Mouse (Mus musculus) thymus, adult 2 months (tissue): Measurements from ENCODE around the gene Sftpd. TPM values are rescaled to one million over a fixed set of nuclear protein-coding genes. Genes with fewer than 3 reads are reported as not detected.

ENCODE experiments used
- DNase-seq: peaks from one replicate; pipeline ENCODE4 v3.0.0; 2021
- H3K27ac ChIP-seq: fragments of 200-500 bp; 2 replicates; pipeline ENCODE4 v1.5.1; 2012; ENCODE audit warnings: low read length, control low read depth; ENCODE audit not compliant: control insufficient read depth, insufficient read depth
- H3K27me3 ChIP-seq: fragments of 200-500 bp; 2 replicates; pipeline ENCODE4 v1.6.1; 2012; ENCODE audit warnings: mild to moderate bottlenecking, low read length, moderate library complexity, mixed read lengths; ENCODE audit not compliant: control insufficient read depth, insufficient read depth
- H3K36me3 ChIP-seq: fragments of 200-500 bp; 2 replicates; pipeline ENCODE4 v1.6.1; 2012; ENCODE audit warnings: mild to moderate bottlenecking, low read length, moderate library complexity; ENCODE audit not compliant: control insufficient read depth, insufficient read depth
- H3K4me1 ChIP-seq: fragments of 200-500 bp; replicated peaks from 2 replicates; pipeline ENCODE4 v1.6.1; 2012; ENCODE audit warnings: low read length; ENCODE audit not compliant: control insufficient read depth, insufficient read depth
- H3K4me3 ChIP-seq: fragments of 200-500 bp; 2 replicates; pipeline ENCODE4 v1.5.1; 2012; ENCODE audit warnings: mild to moderate bottlenecking, low read length, control low read depth, moderate library complexity; ENCODE audit not compliant: control insufficient read depth, insufficient read depth
- CTCF ChIP-seq: fragments of 200-500 bp; IDR thresholded peaks from 2 replicates; pipeline ENCODE4 v1.5.1; 2012; ENCODE audit warnings: mild to moderate bottlenecking, control low read depth, low read length, moderate library complexity, borderline replicate concordance; ENCODE audit not compliant: control insufficient read depth, poor library complexity, insufficient read depth; ENCODE audit errors: extremely low read depth
- POLR2A ChIP-seq: fragments of 200-500 bp; IDR thresholded peaks from 2 replicates; pipeline ENCODE4 v1.6.1; 2012; ENCODE audit warnings: mild to moderate bottlenecking, low read length, control low read depth, moderate library complexity; ENCODE audit not compliant: control insufficient read depth, poor library complexity, insufficient read depth; ENCODE audit errors: extremely low read depth
- WGBS: fragments of 180-500 bp; shearing (Covaris S2); methylation state at CpG from one replicate; pipeline ENCODE4 v1.1.7; 2018; 5-methylcytosine and 5-hydroxymethylcytosine counted together
- polyA plus RNA-seq: library from polyadenylated mRNA; depleted of rRNA; stranded (reverse); fragments of >200 nt; gene quantifications from 2 replicates; pipeline ENCODE4 v1.2.3, GENCODE M21; 2012

Sftpd gene
- polyA plus RNA-seq, 1 experiment, result 0.71 TPM

DNA sequence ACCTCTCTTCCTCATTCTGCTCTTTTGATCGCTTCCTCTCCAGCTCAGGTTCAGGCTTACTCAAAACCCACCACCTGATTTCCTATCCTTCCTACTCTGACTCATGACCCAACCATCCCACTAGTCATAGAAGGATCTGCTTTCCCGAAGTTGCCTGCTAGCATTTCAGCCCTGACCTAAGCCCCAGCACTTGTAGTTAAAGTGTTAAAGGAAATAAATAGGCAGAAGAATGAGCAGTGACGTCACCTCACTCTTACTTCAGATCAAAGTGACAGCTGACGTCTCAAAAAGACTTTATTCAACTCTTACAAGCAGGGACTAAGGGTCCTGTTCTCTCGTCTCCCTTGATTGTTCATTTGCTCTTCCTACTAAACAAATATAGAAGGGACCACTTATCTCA lies 17.7 kb downstream of the Sftpd start:
- no peak overlapping the region for H3K27ac ChIP-seq
- no peaks in the 10 kb centered on the region for H3K36me3 ChIP-seq
- TF ChIP-seq CTCF (no peak), POLR2A (no peak)
- no peak for DNase-seq
- no peaks in the 10 kb centered on the region for H3K27me3 ChIP-seq
- no peak overlapping the region for H3K4me3 ChIP-seq
- WGBS, result 25% methylated on average over 5 of the region's 5 CpGs
- H3K4me1 ChIP-seq, result no peaks in the 10 kb centered on the region

DNA sequence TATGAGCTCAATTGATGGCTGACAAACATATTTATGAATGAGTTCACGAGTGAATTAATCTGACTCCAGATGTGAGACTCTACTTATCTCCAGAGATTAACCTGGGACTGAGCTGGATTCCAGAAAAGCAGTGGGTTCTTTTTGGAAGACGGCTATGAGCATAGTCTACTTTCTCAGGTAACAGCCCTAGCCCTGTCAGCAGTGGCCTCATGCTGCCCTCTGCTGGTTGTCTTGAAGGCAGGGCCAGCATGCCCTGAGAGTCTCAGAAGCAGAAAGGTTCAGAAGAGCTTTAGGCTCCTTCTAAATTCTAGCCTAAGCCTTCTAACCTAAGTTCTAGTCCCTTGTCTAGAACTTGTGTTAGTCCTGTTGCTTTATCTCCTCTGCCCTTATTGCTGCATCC lies 22.3 kb downstream of the Sftpd start:
- Histone ChIP-seq H3K27ac (no peak overlapping the region), H3K36me3 (no peaks in the 10 kb centered on the region), H3K4me3 (no peak overlapping the region), H3K27me3 (no peaks in the 10 kb centered on the region), H3K4me1 (no peaks in the 10 kb centered on the region)
- TF ChIP-seq CTCF, result no peak
- TF ChIP-seq POLR2A, result no peak
- no peak for DNase-seq
- WGBS, result 21% methylated on average over 2 of the region's 2 CpGs

DNA sequence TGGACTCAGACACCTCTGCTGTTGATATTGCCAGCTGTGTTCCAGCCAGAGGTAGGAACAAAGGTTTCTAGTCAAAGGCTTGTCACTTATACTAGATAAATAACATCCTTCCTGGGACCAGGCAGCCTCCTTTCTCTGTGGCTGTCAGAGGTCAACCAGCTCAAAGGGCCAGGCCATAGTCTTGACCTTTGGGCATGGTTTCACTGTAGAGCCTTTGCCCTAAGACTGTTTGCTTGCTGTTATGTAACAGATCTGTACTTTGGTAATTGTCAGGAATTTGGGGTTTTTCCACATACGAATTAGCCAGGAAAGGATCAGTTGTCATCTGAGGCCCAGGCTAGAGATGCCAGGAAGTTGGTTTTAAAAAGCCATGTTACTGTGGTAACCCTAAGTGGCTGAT lies 24.2 kb downstream of the Sftpd start:
- H3K27ac ChIP-seq, result no peak overlapping the region
- no peaks in the 10 kb centered on the region for H3K27me3 ChIP-seq
- H3K4me1 ChIP-seq, result no peaks in the 10 kb centered on the region
- WGBS, result 63% methylated on average over 1 of the region's 1 CpGs
- no peaks in the 10 kb centered on the region for H3K36me3 ChIP-seq
- H3K4me3 ChIP-seq, result no peak overlapping the region
- no peak for DNase-seq
- no peak for TF ChIP-seq CTCF

DNA sequence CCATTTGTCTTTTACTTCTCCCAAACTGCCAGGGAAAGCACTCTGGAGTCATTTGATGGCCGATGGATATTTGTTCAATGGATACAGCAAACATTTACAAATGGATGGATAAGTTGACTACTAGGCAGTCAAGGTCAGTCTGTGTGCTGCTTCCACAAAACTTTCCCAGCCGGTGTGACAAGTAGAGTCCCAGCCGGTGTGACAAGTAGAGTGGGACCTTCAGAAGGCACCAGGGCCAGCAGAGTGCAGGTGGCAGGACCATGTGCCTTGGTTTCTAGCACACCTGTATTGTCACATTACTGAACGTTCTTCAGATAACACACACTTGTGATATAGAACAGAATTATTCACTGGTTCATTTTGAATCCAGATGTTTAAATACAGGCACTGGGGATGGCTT lies 24.9 kb downstream of the Sftpd start:
- WGBS, result 91% methylated on average over 4 of the region's 4 CpGs

DNA sequence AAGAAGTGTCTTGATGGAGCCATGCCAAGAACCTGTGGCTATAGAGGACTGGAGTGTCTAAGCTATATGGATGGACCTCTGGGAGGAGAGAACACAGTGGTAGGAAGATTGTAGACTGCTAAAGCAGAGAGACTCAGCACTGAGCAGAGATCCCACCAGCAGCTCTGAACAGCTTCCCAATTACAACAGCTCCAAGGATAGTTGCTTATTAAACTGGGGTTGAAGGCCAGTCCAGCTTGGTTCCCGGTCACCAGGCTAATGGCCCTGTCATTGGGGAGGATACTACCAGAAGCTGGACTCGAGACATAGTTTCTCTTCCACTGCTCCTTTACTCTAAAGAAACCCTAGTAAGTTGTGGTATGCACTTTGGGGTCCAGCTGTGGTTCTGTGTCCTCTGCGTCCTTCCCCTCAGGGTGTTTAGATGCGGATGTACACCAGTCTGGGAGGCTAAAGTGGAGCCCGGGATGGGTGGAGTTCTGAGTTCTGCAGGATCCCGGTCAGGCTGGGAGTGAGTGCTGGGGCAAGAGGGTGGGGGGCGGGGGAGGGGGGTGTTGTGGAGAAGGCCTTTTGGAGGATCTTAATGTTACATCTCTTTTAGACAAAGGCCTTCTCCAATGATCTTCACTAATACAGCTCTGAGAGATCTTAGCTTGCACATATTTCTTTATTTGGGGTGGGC lies 33.6 kb downstream of the Sftpd start, which contains the start of gene Mbl1:
Gene Mbl1, plus strand, starts transcription at position 239 of the 679 bp plus-strand sequence.
- no peaks in the 10 kb centered on the region for H3K27me3 ChIP-seq
- H3K4me1 ChIP-seq, result no peaks in the 10 kb centered on the region
- no peak for TF ChIP-seq CTCF
- no peak for TF ChIP-seq POLR2A
- H3K4me3 ChIP-seq, result no peak within 1 kb of the TSS
- no peaks in the 10 kb centered on the region for H3K36me3 ChIP-seq
- 95% methylated on average over 7 of the region's 7 CpGs for WGBS
- no peak within 1 kb of the TSS for H3K27ac ChIP-seq
- no peak for DNase-seq

More for the DNA sequence above, 24.9 kb downstream of the Sftpd start:
- Histone ChIP-seq H3K27me3 (no peaks in the 10 kb centered on the region), H3K36me3 (no peaks in the 10 kb centered on the region), H3K27ac (no peak overlapping the region), H3K4me1 (no peaks in the 10 kb centered on the region), H3K4me3 (no peak overlapping the region)
- no peak for TF ChIP-seq CTCF
- TF ChIP-seq POLR2A, result no peak
- DNase-seq, result no peak

DNA sequence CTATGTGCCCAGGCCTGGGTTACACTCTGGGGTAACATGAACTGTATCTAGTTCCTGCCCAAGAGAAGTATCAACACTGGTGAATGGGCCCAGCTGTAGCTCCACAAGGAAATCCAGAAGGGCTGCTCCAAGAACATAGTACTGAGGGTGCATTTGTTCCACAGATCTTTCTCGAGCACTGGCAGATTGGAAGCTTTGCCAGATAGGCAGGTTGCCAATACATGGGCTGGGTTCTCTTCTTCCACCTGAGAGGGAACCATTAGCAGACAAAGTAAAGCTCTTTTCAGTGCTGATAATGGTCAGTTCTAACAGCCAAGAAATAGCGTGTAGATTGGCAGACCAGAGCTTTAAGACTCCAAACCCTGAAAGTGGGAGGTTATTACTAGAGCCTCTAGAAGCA lies 37.6 kb downstream of the Sftpd start:
- DNase-seq, result no peak
- Histone ChIP-seq H3K27ac (no peak overlapping the region), H3K4me1 (no peaks in the 10 kb centered on the region), H3K36me3 (no peaks in the 10 kb centered on the region), H3K4me3 (no peak overlapping the region), H3K27me3 (no peaks in the 10 kb centered on the region)
- TF ChIP-seq CTCF, result no peak
- TF ChIP-seq POLR2A, result no peak
- WGBS, result 92% methylated on average over 2 of the region's 2 CpGs

DNA sequence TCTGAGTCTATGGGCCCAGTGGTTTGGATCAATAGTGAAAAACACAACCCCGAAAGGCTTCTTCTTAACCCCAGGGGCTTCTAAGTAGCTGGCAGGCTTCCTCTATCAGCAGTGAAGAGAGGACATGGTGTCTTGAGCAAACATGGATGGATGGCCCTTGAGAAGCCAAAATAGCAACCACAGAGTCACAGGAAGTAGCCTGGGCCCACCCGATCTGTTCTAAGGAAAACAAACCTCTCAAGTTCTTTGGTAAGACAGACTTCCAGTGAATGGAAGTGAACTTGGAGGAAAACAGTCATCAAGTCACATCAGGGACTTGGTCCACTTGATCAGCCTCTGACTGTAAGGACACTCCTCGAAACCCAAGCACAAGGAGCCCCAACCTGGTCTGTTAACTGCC lies 38.0 kb downstream of the Sftpd start:
- WGBS, result 68% methylated on average over 3 of the region's 3 CpGs
- TF ChIP-seq POLR2A, result no peak
- TF ChIP-seq CTCF, result no peak
- H3K4me3 ChIP-seq, result no peak overlapping the region
- no peak for DNase-seq
- no peaks in the 10 kb centered on the region for H3K27me3 ChIP-seq
- no peak overlapping the region for H3K27ac ChIP-seq
- H3K4me1 ChIP-seq, result no peaks in the 10 kb centered on the region
- no peaks in the 10 kb centered on the region for H3K36me3 ChIP-seq
